Mouse (Mus musculus) mouse embryonic stem cell (cell line): ENCODE measurements around the gene Ttc7b.

Experiments
- in situ Hi-C, 2 experiments: fragments of 300-500 bp; cut with MboI; formaldehyde crosslinking; loops; 1 replicate in 1 of 2; 3 replicates in 1 of 2; pipeline ENCODE4 v1.14.3; 2019 to 2020; ENCODE audit warnings: low sequenced_read_pairs in 2 of 2, low pct_unique_long_range_greater_than_20kb in 1 of 2, mixed read lengths in 1 of 2; ENCODE audit not compliant: unreplicated experiment in 1 of 2

Ttc7b gene

DNA sequence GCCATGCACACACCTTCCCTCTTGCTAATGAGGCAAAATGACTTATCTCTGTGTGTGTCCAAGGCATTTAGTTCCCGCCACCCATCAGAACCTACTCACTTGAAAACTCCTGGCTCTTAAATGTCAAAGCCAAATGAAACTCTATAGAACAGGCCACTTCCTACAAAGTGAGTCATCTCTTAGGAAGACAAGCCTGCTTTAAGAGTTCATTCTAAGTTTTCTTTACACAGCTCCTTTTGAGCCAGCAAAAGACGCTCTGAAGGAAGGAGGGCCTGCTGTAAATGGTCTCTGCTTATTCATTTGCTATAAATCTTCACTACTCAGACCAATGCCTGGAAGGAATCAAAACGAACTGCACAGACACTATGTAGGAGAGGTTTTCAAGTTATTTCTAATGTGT, 116.2 kb downstream of the Ttc7b start:
- in situ Hi-C loops = no loop called here

DNA sequence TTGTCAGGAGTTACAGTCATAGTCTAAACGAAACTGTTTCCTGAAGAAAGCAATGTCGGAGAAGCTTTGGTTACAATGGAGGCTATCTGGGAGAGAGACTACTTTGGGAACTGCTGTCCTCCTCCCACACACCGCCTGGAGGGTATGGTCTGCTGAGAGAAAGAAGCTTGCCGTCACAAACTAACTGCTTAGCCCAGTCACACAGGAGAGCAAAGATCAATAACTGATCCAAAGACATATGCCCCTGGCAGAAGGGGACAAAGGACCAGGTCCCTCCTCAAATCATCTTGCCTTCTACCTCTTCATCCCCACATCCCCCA, 117.7 kb downstream of the Ttc7b start:
- in situ Hi-C loops = no loop called here

DNA sequence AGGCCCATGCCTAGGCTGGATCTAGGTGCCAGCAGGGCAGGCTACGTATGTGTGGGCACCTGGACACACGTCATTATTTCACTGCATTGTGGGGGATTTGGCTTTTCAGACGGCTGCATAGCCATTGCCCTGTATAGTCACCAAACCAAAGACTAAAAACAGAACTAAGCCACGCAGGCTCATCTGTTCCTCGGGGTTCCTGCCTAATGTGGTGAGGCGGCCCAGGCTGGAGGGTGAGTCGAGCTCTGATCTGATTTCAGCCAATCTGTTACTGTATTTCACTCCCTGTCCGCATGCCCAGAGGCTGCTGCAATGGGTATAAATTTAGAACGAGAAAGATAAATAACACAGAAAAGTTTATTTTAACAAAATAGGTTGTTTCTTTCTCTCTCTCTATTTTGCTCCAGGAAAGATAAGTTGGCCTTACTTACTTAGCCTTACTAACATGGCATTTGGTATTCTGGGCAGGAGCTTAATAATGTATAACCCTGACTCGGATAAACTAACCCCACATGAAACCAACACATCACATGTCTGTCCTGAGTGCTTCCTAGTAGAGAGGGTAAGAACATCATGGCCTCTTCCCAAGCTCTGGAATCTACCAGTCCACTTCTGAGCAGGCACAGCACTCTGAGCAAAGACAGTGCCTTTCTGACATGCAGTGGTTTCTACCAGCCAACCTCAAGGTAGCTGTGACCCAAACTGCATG, 118.2 kb downstream of the Ttc7b start:
- in situ Hi-C loops = no loop called here

DNA sequence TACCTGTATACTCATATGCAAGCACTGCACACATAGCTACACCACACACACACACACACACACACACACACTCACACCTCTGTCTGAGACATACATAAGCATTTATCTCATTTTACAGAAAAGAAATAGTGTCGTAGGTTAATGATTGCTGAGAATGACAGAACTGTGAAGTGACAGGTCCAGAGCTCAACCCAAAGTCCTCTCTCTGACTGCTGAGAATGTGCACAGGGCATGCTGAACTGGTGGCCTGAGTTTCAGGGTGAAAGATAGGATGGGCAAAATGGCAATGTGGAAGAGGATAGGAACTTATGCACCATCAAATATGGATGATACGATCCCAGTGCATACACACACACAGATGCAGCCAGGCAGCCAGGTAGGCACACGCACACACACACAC, 120.5 kb downstream of the Ttc7b start:
- in situ Hi-C loops = no loop called here

DNA sequence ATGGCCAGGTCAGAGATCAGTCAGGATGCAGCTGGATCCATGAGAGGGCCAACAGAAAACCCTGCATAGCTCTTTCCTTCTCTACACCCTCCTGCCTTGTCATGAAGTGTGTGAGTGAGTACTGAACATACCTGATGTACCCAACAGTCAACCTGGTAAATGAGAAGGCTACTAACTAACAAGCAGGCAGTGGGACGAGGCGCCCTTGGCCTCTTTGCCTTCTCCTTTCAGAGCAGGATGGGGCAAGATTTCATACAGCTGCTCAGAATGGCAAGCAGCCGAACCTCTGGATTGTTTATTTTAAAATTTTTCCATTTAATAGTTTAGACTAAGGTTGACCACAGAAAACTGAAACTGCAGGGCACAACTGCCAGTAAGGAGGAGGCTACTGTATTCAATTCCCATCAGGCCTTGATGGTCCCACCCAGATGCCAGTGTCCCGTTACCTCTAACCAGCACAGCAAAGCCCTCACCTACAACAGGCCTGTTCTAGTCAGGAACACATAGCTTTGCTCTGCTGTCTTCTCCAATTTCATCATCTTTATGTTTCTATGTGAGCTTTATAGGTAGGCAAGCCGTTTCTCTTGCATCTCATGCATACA, 121.4 kb downstream of the Ttc7b start:
- in situ Hi-C loops = no loop called here

DNA sequence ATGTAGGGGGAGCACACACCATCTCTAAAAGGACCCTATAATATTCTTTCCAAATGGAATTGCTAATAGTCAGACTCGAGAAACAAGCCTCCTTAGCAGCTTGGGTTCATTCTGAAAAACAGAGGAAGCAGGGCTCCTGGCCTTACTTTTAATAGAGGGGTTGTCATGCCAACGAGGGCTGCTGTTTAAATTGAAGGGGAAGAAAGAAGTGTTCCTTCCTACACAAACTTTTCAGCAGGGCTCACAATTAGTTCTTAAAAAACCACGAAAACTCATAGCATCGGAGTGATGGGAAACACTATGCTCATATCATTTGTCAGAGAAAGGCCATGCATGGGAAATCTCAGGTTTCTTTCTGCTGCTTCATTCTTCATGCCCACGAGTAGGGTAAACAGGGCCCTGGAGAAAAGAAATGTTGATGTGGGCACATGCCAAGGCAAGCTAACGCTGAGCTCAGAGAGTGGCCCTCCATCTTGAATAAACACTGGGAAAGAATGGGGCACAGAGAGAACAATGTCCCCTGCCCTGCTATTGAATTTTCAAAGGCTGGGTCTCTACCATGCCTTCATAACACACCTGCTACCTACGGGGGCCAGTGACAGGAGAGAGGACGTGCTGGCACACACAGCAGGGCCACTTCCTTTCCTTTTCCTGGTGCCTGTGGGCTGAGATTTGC, 122.2 kb downstream of the Ttc7b start:
- in situ Hi-C loops = no loop called here

DNA sequence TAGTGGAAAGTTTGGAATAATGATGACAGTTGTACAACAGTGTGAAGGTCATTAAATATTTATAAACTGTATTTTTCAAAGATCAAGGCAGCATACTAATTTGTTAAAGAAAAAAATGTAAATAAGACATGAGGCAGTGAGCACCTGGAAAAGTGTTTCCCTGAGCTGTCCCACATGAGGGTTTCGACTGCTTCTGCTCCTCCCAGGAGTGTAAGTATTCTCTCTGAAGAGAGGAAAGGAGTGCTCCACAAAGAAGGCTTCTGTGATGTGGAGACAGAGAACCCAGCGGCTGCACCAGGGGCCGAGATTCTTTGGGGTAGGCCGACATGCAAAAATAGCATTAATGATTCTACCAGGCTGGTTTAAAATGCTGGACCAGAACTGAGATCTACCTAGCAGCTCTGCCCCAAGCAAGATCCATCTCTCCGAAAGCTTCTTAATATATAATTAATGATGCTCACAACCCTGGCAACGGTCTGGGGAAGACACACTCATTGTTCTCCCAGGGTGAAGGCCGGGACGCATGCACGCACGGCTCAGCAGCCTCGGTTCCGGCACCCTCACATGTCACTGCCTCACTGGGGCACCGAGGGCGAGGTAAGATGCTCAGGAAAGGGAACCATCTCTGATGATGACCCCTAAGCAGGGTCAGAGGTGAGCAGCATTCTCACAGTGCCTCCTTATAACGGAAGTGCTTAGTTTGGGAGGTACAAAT, 123.0 kb downstream of the Ttc7b start:
- in situ Hi-C loops = no loop called here

DNA sequence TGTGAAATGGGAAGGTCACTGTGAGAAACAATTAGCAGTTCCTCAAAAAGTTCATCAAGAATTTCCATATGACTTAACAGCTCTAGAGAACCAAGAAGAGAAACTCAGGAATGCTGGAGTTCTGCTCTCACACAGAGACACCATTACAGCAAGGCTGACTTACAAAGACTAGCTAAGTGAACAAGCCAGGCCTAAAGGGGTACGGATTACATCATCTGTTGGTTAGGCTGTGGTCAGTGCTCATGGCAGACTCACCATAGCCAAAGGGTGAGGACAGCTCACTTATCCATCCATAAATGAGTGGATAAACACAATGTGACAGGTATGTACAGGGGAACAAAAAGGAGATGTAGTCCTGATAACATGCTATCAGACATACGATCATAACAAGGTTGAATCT, 123.8 kb downstream of the Ttc7b start:
- in situ Hi-C loops = no loop called here

DNA sequence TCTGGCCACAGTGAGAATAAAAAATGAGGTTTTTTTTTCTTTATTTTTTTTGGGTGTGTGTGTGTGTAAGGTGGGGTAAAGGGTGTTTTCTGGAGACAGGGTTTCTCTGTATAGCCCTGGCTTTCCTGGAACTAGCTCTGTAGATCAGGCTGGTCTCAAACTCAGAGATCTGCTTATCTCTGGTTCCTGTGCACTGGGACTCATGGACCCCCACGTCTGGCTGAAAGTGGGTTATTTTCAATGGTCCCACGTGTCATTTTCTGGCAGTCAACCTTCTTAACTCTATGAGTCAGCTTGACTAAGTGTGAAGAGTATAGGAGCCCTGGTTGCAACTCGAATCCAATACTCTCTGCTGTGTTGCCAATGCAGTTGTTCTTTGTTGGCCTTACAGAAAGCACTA, 127.1 kb downstream of the Ttc7b start:
- in situ Hi-C loops = no loop called here

DNA sequence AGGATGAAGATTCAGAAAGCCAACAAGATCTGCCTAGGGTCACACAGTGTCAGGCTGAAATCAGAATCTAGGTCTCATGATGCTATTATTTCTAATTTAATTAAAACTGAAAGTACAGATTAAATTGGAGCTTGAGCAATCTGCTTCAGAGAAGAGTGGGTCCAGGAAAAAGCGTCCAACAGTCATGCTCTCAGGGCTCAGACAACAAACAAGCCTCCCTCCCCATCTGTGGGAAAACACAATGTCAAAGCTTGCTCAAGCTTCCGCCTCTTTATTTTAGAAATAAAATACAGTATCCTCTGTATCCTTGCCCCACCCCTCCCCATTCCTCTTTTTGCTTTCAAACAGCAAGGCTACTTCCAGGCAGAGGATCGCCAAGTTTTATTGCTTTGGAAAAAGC, 127.5 kb downstream of the Ttc7b start:
- in situ Hi-C loops = no loop called here

DNA sequence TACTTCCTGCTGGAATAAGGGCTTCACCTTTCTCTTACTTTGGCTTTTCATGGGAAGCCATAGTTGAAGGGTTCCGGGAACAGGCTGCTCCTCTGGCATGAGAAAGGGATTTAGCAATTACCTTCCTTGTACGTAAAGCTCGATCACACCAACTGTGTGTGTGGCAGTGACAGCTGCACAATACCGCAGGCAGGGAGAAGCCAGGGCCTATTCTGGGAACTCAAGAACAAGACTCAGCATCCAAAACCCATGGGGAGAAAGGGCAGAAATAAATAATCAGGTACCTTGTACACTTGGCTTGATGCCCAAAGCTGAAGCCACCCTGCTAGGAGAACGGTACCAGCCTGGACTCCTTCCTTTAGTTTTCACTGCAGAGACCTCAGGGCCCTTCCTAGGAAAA, 128.2 kb downstream of the Ttc7b start:
- in situ Hi-C loops = no loop called here

DNA sequence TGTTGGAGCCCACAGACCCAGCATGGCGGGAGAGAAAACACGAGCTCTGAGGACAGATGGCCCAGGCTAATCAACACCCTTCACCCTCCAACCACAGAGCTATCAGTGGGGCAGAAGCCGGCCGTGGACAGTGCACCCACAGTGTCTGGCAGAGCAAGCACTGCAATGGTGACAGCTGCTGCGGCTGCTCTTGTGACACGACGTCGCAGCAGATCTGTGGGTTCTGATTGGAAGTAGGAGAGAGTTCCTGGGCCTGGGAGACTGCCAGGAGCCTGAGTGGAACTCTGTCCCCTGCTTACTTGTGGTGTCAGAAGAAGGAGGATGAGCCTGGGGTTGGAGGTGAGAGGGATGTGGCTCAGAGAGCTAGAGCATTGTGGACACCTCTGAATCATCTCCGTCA, 128.7 kb downstream of the Ttc7b start:
- in situ Hi-C loops = no loop called here

DNA sequence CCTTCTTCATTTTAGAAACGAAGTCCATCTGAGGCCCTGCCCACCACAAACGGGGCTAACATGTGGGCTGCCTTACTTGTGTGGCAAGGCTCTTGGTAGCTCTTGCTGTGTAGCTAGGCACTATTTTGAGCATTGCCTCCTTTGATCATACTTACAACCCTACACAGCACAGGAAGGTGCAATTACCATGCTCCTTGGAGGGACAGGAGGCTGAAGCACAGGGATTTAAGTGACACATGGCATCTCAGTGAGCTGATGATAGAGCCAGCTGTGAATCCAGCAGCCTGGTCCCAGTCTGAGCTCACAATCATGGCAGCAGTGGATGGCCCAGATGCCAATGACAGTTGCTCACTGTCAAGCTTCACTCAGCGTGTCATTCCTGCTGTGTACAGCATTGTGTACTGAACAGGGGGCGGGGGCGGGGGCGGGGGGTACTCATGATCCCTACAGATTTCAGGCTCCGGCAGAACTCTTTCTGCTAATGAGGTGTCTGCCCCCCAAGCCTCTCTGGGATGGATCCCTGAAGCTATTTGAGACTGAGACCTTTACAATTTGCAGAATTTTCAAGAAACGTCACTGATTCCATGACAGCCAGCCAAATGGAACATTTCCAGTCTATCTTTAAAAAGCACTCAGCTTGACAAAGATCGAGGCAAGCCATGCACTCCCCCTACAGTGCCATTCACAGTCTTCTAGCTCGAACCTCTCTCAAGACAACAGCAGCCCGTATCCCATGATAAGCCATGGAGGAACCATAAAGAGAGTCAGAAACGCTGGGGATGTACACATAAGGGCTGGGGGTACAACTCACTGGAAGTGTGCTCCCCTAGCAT, 130.5 kb downstream of the Ttc7b start:
- in situ Hi-C loops = no loop called here

DNA sequence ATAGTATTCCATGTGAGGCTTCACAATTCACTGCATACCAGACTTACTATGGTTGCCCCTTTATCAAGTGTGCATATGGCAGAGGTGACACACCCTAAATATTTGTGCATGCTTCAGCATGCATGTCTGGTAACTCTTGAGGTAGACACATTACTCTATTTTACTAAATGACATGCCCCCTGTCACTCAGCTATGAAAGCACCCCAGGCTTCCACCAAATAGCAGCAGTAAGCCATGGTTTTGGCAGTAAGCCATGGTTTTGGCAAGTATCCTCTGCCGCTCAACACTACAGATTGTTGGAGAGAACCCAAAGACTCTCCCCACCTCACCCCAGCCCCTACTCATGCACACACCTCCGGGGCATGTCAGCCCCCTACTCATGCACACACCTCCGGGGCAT, 134.4 kb downstream of the Ttc7b start:
- in situ Hi-C loops = no loop called here

DNA sequence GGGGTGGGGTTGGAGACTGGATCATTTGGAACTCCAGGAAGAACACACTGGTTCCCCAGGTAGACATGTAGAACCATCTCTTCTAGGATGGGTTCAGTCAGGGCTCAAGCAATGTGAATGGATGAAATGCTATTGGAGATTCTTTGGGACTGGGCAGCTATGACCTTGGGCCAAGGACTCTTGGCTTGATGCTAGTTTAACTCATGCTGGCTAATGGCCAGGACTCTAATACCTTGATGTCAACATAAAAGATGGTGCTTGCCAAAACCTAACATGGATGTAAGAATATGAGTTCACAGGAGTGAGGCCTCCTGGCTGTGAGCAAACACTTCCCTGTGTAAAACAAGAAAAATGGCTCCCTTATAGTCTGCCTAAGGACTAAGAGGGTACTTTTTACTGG, 138.1 kb downstream of the Ttc7b start:
- in situ Hi-C loops = no loop called here

DNA sequence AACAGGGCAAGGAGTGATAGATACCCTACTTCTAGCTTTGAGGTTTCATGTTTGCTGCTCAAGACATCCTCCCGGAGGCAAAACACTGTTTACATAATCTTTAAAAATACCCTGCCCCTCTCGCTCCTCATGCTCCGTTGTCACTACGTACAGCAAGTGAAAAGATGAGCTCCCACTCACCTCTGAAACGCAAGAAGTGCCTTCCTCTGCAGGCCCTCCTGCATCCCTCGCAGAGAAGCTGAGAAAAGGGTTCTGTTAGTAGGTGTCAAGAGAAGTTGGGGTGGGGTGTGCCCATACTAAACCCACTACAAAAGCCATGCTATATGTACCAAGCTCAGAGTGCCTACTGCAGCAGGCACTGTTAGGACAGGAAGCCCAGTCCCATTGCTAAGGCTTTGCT, 138.7 kb downstream of the Ttc7b start:
- in situ Hi-C loops = no loop called here

DNA sequence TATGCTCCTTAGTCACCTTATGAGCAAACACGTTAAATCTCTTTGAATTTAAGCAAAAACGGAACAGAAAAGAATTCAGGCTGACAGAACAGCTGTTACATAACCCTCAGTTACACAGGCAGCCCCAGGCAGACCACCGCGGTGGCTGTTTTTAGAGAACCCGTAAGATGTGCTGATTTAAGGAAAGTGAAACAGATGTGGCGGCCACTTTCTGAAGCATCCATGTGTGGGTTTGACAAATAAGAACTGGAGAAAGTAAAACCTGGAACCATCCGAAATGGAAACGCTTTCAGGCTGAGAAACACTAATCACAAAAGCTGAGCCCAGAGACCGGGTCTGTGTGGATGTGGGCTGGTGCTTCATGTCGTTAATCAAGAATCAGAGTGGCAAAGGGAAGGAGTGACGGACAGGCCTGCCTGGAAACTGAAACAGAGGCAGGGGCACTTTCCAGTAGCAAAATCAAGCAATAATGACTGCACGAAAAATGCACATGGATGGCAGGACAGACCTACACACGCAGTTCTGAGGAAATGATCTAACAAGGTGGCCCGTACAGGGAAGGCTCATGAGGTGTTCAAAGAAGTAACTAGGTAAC, 139.8 kb downstream of the Ttc7b start:
- in situ Hi-C loops = no loop called here

DNA sequence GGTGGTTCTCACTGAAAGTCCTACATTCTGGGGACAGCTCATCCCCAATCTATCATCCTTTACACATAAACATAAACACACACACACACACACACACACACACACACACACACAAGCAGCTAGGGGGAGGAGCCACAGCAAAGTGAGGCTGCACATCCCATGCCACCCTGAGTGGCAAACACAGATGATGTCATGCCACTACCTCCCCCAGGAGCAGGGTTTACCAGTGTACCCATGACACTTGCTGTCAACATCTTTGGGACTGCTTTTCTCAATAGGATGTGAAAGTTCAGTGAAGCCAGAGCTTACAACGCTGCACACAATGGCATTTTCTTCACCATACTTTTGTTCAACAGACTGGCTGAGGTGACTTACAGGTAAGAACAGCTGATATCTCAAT, 140.8 kb downstream of the Ttc7b start:
- in situ Hi-C loops = no loop called here
